In the genomic region with DNA sequence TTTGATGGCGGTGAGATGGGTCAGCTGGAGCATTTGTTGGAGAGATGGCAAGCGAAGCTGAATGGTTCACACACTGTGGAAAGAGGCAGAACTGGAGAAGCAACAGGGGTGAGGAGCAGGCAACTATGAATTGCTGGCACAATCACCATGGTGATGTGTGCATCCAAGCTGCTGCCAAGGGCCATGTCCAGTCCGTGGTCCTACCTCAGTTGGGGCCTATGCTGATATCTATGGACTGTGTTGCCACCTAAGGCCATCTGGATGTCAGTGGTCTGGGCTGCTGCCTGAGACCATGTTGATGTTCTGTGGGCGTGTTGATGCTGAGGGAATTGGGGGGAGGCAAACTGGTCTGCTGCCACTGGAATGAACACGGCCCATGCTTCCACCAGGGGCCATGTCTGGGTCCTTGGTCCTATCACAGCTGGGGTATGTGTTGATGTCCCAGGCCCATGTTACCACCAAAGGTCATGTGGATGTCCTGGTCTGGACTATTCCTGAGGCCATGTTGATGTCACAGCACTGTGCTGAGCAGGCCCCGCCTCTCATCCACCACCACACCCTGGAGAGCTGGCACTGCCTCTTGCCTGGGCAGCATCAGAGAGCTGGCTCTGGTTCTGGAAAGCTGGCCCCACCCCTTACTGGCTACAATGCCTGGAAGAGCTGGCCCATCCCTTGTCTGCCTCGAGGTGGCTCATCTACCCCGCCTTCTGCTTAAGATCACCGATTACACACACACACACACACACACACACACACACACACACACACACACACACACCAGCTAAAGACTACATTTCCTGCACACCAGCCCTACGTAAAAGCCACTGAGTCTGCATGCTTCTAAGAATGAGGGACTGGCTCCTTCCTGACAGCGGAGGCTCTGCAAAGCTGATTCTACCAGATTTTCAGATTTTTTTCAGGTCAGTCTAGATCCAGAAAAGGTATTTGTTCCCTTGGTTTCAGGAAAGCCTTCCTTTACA, we compare ENCODE assay signal across 8 mouse cellular contexts. TPM values are rescaled to one million over a fixed set of nuclear protein-coding genes. Genes with fewer than 3 reads are reported as not detected.
DNase-seq lines count a peak whose midpoint lies in the region; ATAC-seq and TF ChIP-seq lines count a peak whose summit lies in the region.

No protein-coding gene starts in this region.

- no peak overlapping the region for H3K4me2 ChIP-seq in kidney, embryonic 16.5 days (replicated peaks; ENCODE audit: low read depth, low read length)
- H3K4me2 ChIP-seq in heart, postnatal 0 days (ENCODE audit: low read depth, low read length) = no peak overlapping the region
- no peak overlapping the region for H3K4me2 ChIP-seq in lung, embryonic 16.5 days (ENCODE audit: low read depth, low read length)
- no peak overlapping the region for H3K4me2 ChIP-seq in neural tube, embryonic 15.5 days

- DNase-seq in kidney, adult 9 months = peak; percentile 7
- DNase-seq in MN1 (ENCODE audit: low spot score) = peak; percentile 78
- DNase-seq in cerebellum, postnatal 25 days = peak; percentile 62 to 72
- peak; percentile 32 for DNase-seq in heart, postnatal 0 days (ENCODE audit: low spot score)
- no peak for DNase-seq in right cerebral cortex, postnatal 36 days (ENCODE audit: low spot score in 2 of 2)

- no peaks in the 10 kb centered on the region for H3K27me3 ChIP-seq in kidney, embryonic 16.5 days (ENCODE audit: insufficient read depth, low read length)
- peaks cover 13% of the 10 kb centered on the region for H3K27me3 ChIP-seq in heart, postnatal 0 days (ENCODE audit: control insufficient read depth, insufficient read depth, low read length)
- H3K27me3 ChIP-seq in lung, embryonic 16.5 days (ENCODE audit: control insufficient read depth, insufficient read depth, low read depth, low read length) = no peaks in the 10 kb centered on the region
- no peaks in the 10 kb centered on the region for H3K27me3 ChIP-seq in neural tube, embryonic 15.5 days (replicated peaks)

- 77% methylated on average over 11 of the region's 11 CpGs for WGBS in kidney, embryonic 16.5 days
- WGBS in heart, postnatal 0 days = 73% methylated on average over 11 of the region's 11 CpGs
- 75% methylated on average over 11 of the region's 11 CpGs for WGBS in lung, embryonic 16.5 days
- 84% methylated on average over 11 of the region's 11 CpGs for WGBS in neural tube, embryonic 15.5 days

- no peaks in the 10 kb centered on the region for H3K4me1 ChIP-seq in kidney, embryonic 16.5 days (ENCODE audit: insufficient read depth, low read length)
- H3K4me1 ChIP-seq in heart, postnatal 0 days (ENCODE audit: control insufficient read depth, insufficient read depth) = no peaks in the 10 kb centered on the region
- no peaks in the 10 kb centered on the region for H3K4me1 ChIP-seq in lung, embryonic 16.5 days (replicated peaks; ENCODE audit: control insufficient read depth, insufficient read depth, low read length)
- no peaks in the 10 kb centered on the region for H3K4me1 ChIP-seq in neural tube, embryonic 15.5 days

- no peak for TF ChIP-seq CTCF in heart, postnatal 0 days (IDR thresholded peaks at IDR 0.05; ENCODE audit: low read depth)

- H3K9me3 ChIP-seq in kidney, embryonic 16.5 days (ENCODE audit: low read length) = no peaks in the 10 kb centered on the region
- H3K9me3 ChIP-seq in heart, postnatal 0 days (replicated peaks; ENCODE audit: control insufficient read depth, low read length) = no peaks in the 10 kb centered on the region
- no peaks in the 10 kb centered on the region for H3K9me3 ChIP-seq in lung, embryonic 16.5 days (ENCODE audit: control insufficient read depth, low read length)
- no peaks in the 10 kb centered on the region for H3K9me3 ChIP-seq in neural tube, embryonic 15.5 days (replicated peaks)

- ATAC-seq in kidney, embryonic 16.5 days (ENCODE audit: low FRiP score, low TSS enrichment) = no peak
- peak; percentile 83 for ATAC-seq in heart, postnatal 0 days (ENCODE audit: insufficient read depth, low read depth)
- ATAC-seq in lung, embryonic 16.5 days (ENCODE audit: low read depth) = peak; percentile 34
- no peak for ATAC-seq in neural tube, embryonic 15.5 days (ENCODE audit: low FRiP score)

- no peak overlapping the region for H3K4me3 ChIP-seq in kidney, embryonic 16.5 days (ENCODE audit: low read length)
- no peak overlapping the region for H3K4me3 ChIP-seq in heart, postnatal 0 days (ENCODE audit: low read depth, low read length)
- H3K4me3 ChIP-seq in lung, embryonic 16.5 days (ENCODE audit: low read length) = no peak overlapping the region
- no peak overlapping the region for H3K4me3 ChIP-seq in neural tube, embryonic 15.5 days (replicated peaks)

- H3K9ac ChIP-seq in kidney, embryonic 16.5 days (replicated peaks; ENCODE audit: low read length) = no peak overlapping the region
- H3K9ac ChIP-seq in heart, postnatal 0 days (replicated peaks; ENCODE audit: low read depth, low read length) = no peak overlapping the region
- no peak overlapping the region for H3K9ac ChIP-seq in lung, embryonic 16.5 days (ENCODE audit: low read length)
- H3K9ac ChIP-seq in neural tube, embryonic 15.5 days (replicated peaks) = no peak overlapping the region

- no peaks in the 10 kb centered on the region for H3K36me3 ChIP-seq in kidney, embryonic 16.5 days (ENCODE audit: insufficient read depth, low read length)
- no peaks in the 10 kb centered on the region for H3K36me3 ChIP-seq in heart, postnatal 0 days (replicated peaks; ENCODE audit: control insufficient read depth, insufficient read depth, low read length)
- no peaks in the 10 kb centered on the region for H3K36me3 ChIP-seq in lung, embryonic 16.5 days (ENCODE audit: control insufficient read depth, insufficient read depth, low read length)
- H3K36me3 ChIP-seq in neural tube, embryonic 15.5 days = no peaks in the 10 kb centered on the region

- H3K27ac ChIP-seq in kidney, embryonic 16.5 days (ENCODE audit: low read length) = no peak overlapping the region
- no peak overlapping the region for H3K27ac ChIP-seq in heart, postnatal 0 days (ENCODE audit: low read depth)
- no peak overlapping the region for H3K27ac ChIP-seq in lung, embryonic 16.5 days (ENCODE audit: low read length)
- no peak overlapping the region for H3K27ac ChIP-seq in neural tube, embryonic 15.5 days (replicated peaks)

- no peak for TF ChIP-seq EP300 in heart, postnatal 0 days (IDR thresholded peaks at IDR 0.05; ENCODE audit: low read depth)

RNA-seq across cellular contexts. Expression of a gene that starts 14.5 kb away (rescaled TPM):
- polyA plus RNA-seq in kidney, embryonic 16.5 days (2015; fragmentation: Nextera tagmentation; extraction: Ambion mirVana) = not detected in 2 replicates
- not detected in 2 replicates for total RNA-seq in heart, postnatal 0 days (2014; rRNA removed; ENCODE audit: low replicate concordance)
- 0.11 TPM in 1 of 2 replicates, not detected in the other for polyA plus RNA-seq in heart, postnatal 0 days (2015; fragmentation: Nextera tagmentation; extraction: Ambion mirVana)
- polyA plus RNA-seq in lung, embryonic 16.5 days (2015; fragmentation: Nextera tagmentation; extraction: Ambion mirVana) = 0.23 and 0.72 TPM in 2 replicates
- not detected in 2 replicates for polyA plus RNA-seq in neural tube, embryonic 15.5 days (2015; fragmentation: Nextera tagmentation; extraction: Ambion mirVana)

RNA-seq across cellular contexts. Expression of a gene that starts 29.8 kb away (rescaled TPM):
- polyA plus RNA-seq in kidney, embryonic 16.5 days (2015; fragmentation: Nextera tagmentation; extraction: Ambion mirVana) = 96.2 and 108 TPM in 2 replicates
- total RNA-seq in heart, postnatal 0 days (2014; rRNA removed; ENCODE audit: low replicate concordance) = 0.53 and 4.4 TPM in 2 replicates
- polyA plus RNA-seq in heart, postnatal 0 days (2015; fragmentation: Nextera tagmentation; extraction: Ambion mirVana) = 22.6 and 23.6 TPM in 2 replicates
- 66.1 and 71.2 TPM in 2 replicates for polyA plus RNA-seq in lung, embryonic 16.5 days (2015; fragmentation: Nextera tagmentation; extraction: Ambion mirVana)
- polyA plus RNA-seq in neural tube, embryonic 15.5 days (2015; fragmentation: Nextera tagmentation; extraction: Ambion mirVana) = 54.6 and 63.7 TPM in 2 replicates

RNA-seq across cellular contexts. Expression of a gene that starts 29.9 kb away (rescaled TPM):
- 32.8 and 34.1 TPM in 2 replicates for polyA plus RNA-seq in kidney, embryonic 16.5 days (2015; fragmentation: Nextera tagmentation; extraction: Ambion mirVana)
- 4.9 and 37.5 TPM in 2 replicates for total RNA-seq in heart, postnatal 0 days (2014; rRNA removed; ENCODE audit: low replicate concordance)
- 35.0 and 35.6 TPM in 2 replicates for polyA plus RNA-seq in heart, postnatal 0 days (2015; fragmentation: Nextera tagmentation; extraction: Ambion mirVana)
- 41.2 and 43.6 TPM in 2 replicates for polyA plus RNA-seq in lung, embryonic 16.5 days (2015; fragmentation: Nextera tagmentation; extraction: Ambion mirVana)
- 40.6 and 41.8 TPM in 2 replicates for polyA plus RNA-seq in neural tube, embryonic 15.5 days (2015; fragmentation: Nextera tagmentation; extraction: Ambion mirVana)

RNA-seq across cellular contexts. Expression of a gene that starts 44.6 kb away (rescaled TPM):
- polyA plus RNA-seq in kidney, embryonic 16.5 days (2015; fragmentation: Nextera tagmentation; extraction: Ambion mirVana) = 22.1 and 29.7 TPM in 2 replicates
- total RNA-seq in heart, postnatal 0 days (2014; rRNA removed; ENCODE audit: low replicate concordance) = 1.6 and 8.3 TPM in 2 replicates
- 13.0 and 26.4 TPM in 2 replicates for polyA plus RNA-seq in heart, postnatal 0 days (2015; fragmentation: Nextera tagmentation; extraction: Ambion mirVana)
- 22.7 and 25.1 TPM in 2 replicates for polyA plus RNA-seq in lung, embryonic 16.5 days (2015; fragmentation: Nextera tagmentation; extraction: Ambion mirVana)
- 17.7 and 36.3 TPM in 2 replicates for polyA plus RNA-seq in neural tube, embryonic 15.5 days (2015; fragmentation: Nextera tagmentation; extraction: Ambion mirVana)

RNA-seq across cellular contexts. Expression of a gene that starts 45.3 kb away (rescaled TPM):
- 523 and 557 TPM in 2 replicates for polyA plus RNA-seq in kidney, embryonic 16.5 days (2015; fragmentation: Nextera tagmentation; extraction: Ambion mirVana)
- total RNA-seq in heart, postnatal 0 days (2014; rRNA removed; ENCODE audit: low replicate concordance) = 120 and 156 TPM in 2 replicates
- 323 and 340 TPM in 2 replicates for polyA plus RNA-seq in heart, postnatal 0 days (2015; fragmentation: Nextera tagmentation; extraction: Ambion mirVana)
- 496 and 538 TPM in 2 replicates for polyA plus RNA-seq in lung, embryonic 16.5 days (2015; fragmentation: Nextera tagmentation; extraction: Ambion mirVana)
- polyA plus RNA-seq in neural tube, embryonic 15.5 days (2015; fragmentation: Nextera tagmentation; extraction: Ambion mirVana) = 391 and 405 TPM in 2 replicates

Comparison
In these comparisons a context has a peak if more than half of its experiments do, and no peak if none do; other contexts are left out.
1. DNase-seq: peak in kidney, adult 9 months (single experiment), MN1 (single experiment), cerebellum, postnatal 25 days (2 of 2) and heart, postnatal 0 days (single experiment); none in right cerebral cortex, postnatal 36 days (0 of 2).
2. ATAC-seq: peak in heart, postnatal 0 days (single experiment) and lung, embryonic 16.5 days (single experiment); none in kidney, embryonic 16.5 days (single experiment) and neural tube, embryonic 15.5 days (single experiment).